Mouse (Mus musculus) kidney, embryonic 15.5 days (tissue): ENCODE data around the gene Eppin. TPM values are rescaled to one million over a fixed set of nuclear protein-coding genes. Genes with fewer than 3 reads are reported as not detected.

Experiments
- polyA plus RNA-seq: library from polyadenylated mRNA; unstranded; fragments of >200 nt; fragmentation: Nextera tagmentation; extraction: Ambion mirVana; gene quantifications from 2 replicates; pipeline ENCODE4 v1.2.1, GENCODE M21; 2015

Gene Eppin
- polyA plus RNA-seq, 1 experiment from 2014 or later, result not detected

Other genes with a start within 250 kb of the Eppin start
- gene Slpi, start 204.5 kb downstream of the Eppin start, polyA plus RNA-seq, result 2.4 and 2.7 TPM in 2 replicates
- 0.05 and 0.08 TPM in 2 replicates for gene Rbpjl, start 190.5 kb downstream of the Eppin start, polyA plus RNA-seq
- gene Matn4, start 188.4 kb downstream of the Eppin start, polyA plus RNA-seq, result 1.1 and 2.4 TPM in 2 replicates
- gene Sdc4, start 149.7 kb downstream of the Eppin start, polyA plus RNA-seq, result 149 and 161 TPM in 2 replicates
- 59.2 and 64.2 TPM in 2 replicates for gene Sys1, start 136.6 kb downstream of the Eppin start, polyA plus RNA-seq
- 7.7 and 8.3 TPM in 2 replicates for gene Gm20458, start 132.6 kb downstream of the Eppin start, polyA plus RNA-seq
- not detected in 2 replicates for gene Trp53tg5, start 119.9 kb downstream of the Eppin start, polyA plus RNA-seq
- gene Dbndd2, start 107.5 kb downstream of the Eppin start, polyA plus RNA-seq, result 13.0 and 14.0 TPM in 2 replicates
- 65.1 and 69.6 TPM in 2 replicates for gene Pigt, start 96.1 kb downstream of the Eppin start, polyA plus RNA-seq
- gene Wfdc2, start 31.2 kb downstream of the Eppin start, polyA plus RNA-seq, result 329 and 368 TPM in 2 replicates
- not detected in 2 replicates for gene Spint3, start 20.1 kb downstream of the Eppin start, polyA plus RNA-seq
- 0.34 TPM in 1 of 2 replicates, not detected in the other for gene Wfdc6a, start 8.1 kb downstream of the Eppin start, polyA plus RNA-seq
- gene Wfdc6b, start 19.9 kb upstream of the Eppin start, polyA plus RNA-seq, result not detected in 2 replicates
- gene Wfdc8, start 20.0 kb upstream of the Eppin start, polyA plus RNA-seq, result not detected in 2 replicates
- gene Wfdc16, start 45.2 kb upstream of the Eppin start, polyA plus RNA-seq, result not detected in 2 replicates
- gene Wfdc10, start 62.5 kb upstream of the Eppin start, polyA plus RNA-seq, result 0.41 TPM in 1 of 2 replicates, not detected in the other
- gene Wfdc9, start 63.0 kb upstream of the Eppin start, polyA plus RNA-seq, result not detected in 2 replicates
- not detected in 2 replicates for gene Wfdc11, start 80.5 kb upstream of the Eppin start, polyA plus RNA-seq
- 0.43 and 0.57 TPM in 2 replicates for gene Wfdc13, start 91.5 kb upstream of the Eppin start, polyA plus RNA-seq
- gene Spint4, start 104.9 kb upstream of the Eppin start, polyA plus RNA-seq, result 0.65 and 0.76 TPM in 2 replicates
- not detected in 2 replicates for gene Spint5, start 121.7 kb upstream of the Eppin start, polyA plus RNA-seq
- gene Wfdc3, start 152.3 kb upstream of the Eppin start, polyA plus RNA-seq, result 1.2 and 1.3 TPM in 2 replicates
- 74.6 and 75.1 TPM in 2 replicates for gene Dnttip1, start 152.4 kb upstream of the Eppin start, polyA plus RNA-seq
- 517 and 530 TPM in 2 replicates for gene Ube2c, start 176.3 kb upstream of the Eppin start, polyA plus RNA-seq
- gene Tnnc2, start 186.4 kb upstream of the Eppin start, polyA plus RNA-seq, result 40.1 and 87.2 TPM in 2 replicates
- gene Snx21, start 192.2 kb upstream of the Eppin start, polyA plus RNA-seq, result 21.5 and 24.0 TPM in 2 replicates
- gene Acot8, start 211.3 kb upstream of the Eppin start, polyA plus RNA-seq, result 20.8 and 21.2 TPM in 2 replicates
- gene Zswim3, start 211.5 kb upstream of the Eppin start, polyA plus RNA-seq, result 9.0 and 9.2 TPM in 2 replicates
- gene Zswim1, start 229.1 kb upstream of the Eppin start, polyA plus RNA-seq, result 18.4 and 19.8 TPM in 2 replicates
- gene Spata25, start 234.9 kb upstream of the Eppin start, polyA plus RNA-seq, result 0.21 TPM in 1 of 2 replicates, not detected in the other
- 160 and 170 TPM in 2 replicates for gene Ctsa, start 239.3 kb upstream of the Eppin start, polyA plus RNA-seq
- gene Neurl2, start 239.9 kb upstream of the Eppin start, polyA plus RNA-seq, result 7.0 and 8.9 TPM in 2 replicates